Mouse (Mus musculus) spleen, adult 2 months (tissue): ENCODE measurements around the gene Map3k21. TPM values are rescaled to one million over a fixed set of nuclear protein-coding genes. Genes with fewer than 3 reads are reported as not detected.
A peak's percentile ranks its signal among the peaks of the same experiment; 100 is the strongest.

Experiments
- DNase-seq, 2 experiments: peaks; one replicate each; pipeline versions ENCODE4 v3.0.0 to v3.0.0-alpha.2; 2012 to 2021; ENCODE audit warnings: low spot score in 2 of 2, low read depth in 1 of 2
- H3K27ac ChIP-seq: fragments of 200-500 bp; 2 replicates; pipeline ENCODE4 v1.5.1; 2012; ENCODE audit warnings: low read length, inconsistent platforms; ENCODE audit not compliant: insufficient read depth
- H3K27me3 ChIP-seq: fragments of 200-500 bp; 2 replicates; pipeline ENCODE4 v1.6.1; 2012; ENCODE audit warnings: mild to moderate bottlenecking, moderate library complexity, low read length, inconsistent platforms; ENCODE audit not compliant: control insufficient read depth, insufficient read depth
- H3K36me3 ChIP-seq: fragments of 200-500 bp; 2 replicates; pipeline ENCODE4 v1.6.1; 2012; ENCODE audit warnings: mild to moderate bottlenecking, low read length, inconsistent platforms; ENCODE audit not compliant: control insufficient read depth, insufficient read depth
- H3K4me1 ChIP-seq: fragments of 200-500 bp; 2 replicates; pipeline ENCODE4 v1.6.1; 2011; ENCODE audit warnings: inconsistent platforms; ENCODE audit not compliant: control insufficient read depth, insufficient read depth, insufficient read length
- H3K4me3 ChIP-seq: fragments of 200-500 bp; 2 replicates; pipeline ENCODE4 v1.5.1; 2011; ENCODE audit warnings: mild to moderate bottlenecking, inconsistent platforms; ENCODE audit not compliant: insufficient read depth, insufficient read length; ENCODE audit errors: extremely low read depth
- CTCF ChIP-seq: fragments of 200-500 bp; IDR thresholded peaks from 2 replicates; pipeline ENCODE4 v1.5.1; 2011; ENCODE audit warnings: mild to moderate bottlenecking, inconsistent platforms; ENCODE audit not compliant: insufficient read depth, insufficient read length, insufficient replicate concordance; ENCODE audit errors: extremely low read depth
- POLR2A ChIP-seq: fragments of 200-500 bp; IDR thresholded peaks from 2 replicates; pipeline ENCODE4 v1.6.1; 2011; ENCODE audit warnings: low read depth, low read length, inconsistent platforms
- WGBS: fragments of 180-500 bp; shearing (Covaris S2); methylation state at CpG from one replicate; pipeline ENCODE4 v1.1.7; 2018; 5-methylcytosine and 5-hydroxymethylcytosine counted together
- polyA plus RNA-seq: library from polyadenylated mRNA; depleted of rRNA; stranded (reverse); fragments of >200 nt; gene quantifications from 2 replicates; pipeline ENCODE4 v1.2.3, GENCODE M21; 2012

The Map3k21 gene
- polyA plus RNA-seq, 1 experiment: 0.06 TPM

DNA sequence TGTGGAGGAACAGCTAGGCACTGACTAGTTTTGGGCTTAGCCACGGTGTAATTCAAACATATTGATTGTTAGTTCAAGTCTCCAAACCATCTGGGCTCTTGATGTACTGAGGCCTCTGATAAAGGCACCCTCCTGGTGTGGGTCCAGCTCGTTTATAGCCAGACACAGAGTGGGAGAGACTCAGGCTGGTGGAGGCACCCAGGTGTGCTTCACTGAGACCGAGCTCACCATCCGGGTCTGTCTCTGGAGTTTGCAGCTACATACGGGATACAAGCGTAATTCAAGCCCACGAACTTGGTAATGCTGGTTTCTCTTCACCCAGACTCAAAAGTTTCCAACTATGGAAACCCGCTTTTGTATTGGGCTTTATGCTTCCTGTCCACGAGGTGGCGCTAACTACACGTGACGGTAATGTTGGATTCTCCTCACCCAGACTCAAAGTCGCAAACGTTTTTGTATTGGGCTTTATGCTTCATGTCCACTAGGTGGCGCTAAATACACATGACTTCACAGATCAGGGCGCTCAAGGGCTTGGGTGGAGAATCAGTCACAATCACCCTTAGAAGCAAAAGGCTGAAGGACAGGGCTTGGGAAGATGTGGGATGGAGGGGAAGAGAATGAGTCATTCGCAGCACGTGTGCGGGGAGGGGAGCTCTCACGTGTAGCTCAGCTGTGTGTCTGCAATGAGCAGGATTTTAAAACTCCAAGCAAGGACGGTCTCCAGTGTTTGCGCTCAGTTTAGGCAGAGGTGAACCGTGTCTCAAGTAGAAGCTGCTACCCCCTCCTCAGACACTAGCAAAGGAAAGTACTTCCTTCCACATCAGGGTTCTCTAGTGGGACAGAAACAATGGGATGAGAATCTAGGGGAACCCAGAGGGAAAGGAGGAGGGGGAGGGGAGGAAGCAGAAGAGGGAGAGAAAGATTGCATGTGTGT is 40.0 kb downstream of the Map3k21 start:
- Histone ChIP-seq H3K36me3 (no peaks in the 10 kb centered on the region), H3K4me3 (no peak overlapping the region), H3K27me3 (no peaks in the 10 kb centered on the region), H3K4me1 (no peaks in the 10 kb centered on the region), H3K27ac (no peak overlapping the region)
- WGBS: 22% methylated on average over 23 of the region's 23 CpGs
- DNase-seq: peak; percentile 49 to 71
- TF ChIP-seq POLR2A (no peak), CTCF (peak; percentile 80; the same call in 1 of the 2 replicates)

GRCm38 (mm10) chr8:125955671-125956070 is 45.4 kb downstream of the Map3k21 start:
- WGBS: 13% methylated on average over 11 of the region's 11 CpGs
- no peaks in the 10 kb centered on the region for H3K4me1 ChIP-seq
- no peak overlapping the region for H3K27ac ChIP-seq
- no peaks in the 10 kb centered on the region for H3K36me3 ChIP-seq
- DNase-seq: no peak
- no peak overlapping the region for H3K4me3 ChIP-seq
- TF ChIP-seq POLR2A (no peak), CTCF (no peak)
- H3K27me3 ChIP-seq: no peaks in the 10 kb centered on the region

DNA sequence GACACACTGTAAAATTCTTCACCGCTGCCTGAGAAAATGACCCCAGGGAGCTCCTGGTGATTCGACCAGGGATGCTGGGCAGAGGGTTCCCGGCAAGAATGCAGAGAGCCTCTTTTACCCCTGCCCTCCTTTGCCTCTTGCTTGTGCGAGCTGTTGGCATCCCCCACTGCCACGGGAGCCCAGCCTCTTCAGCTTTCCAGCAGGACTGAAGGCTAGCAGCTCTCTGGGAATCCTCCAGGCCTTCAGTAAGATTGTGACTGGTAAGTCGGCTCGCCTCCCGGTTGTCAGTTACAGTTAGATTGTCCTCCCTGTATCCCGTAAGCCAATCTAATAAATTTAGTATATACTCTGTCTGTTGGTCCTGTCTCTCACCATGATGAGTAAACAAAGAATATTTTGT is 46.5 kb downstream of the Map3k21 start:
- TF ChIP-seq CTCF: no peak
- no peak overlapping the region for H3K27ac ChIP-seq
- no peaks in the 10 kb centered on the region for H3K4me1 ChIP-seq
- WGBS: 88% methylated on average over 9 of the region's 9 CpGs
- no peaks in the 10 kb centered on the region for H3K36me3 ChIP-seq
- H3K27me3 ChIP-seq: no peaks in the 10 kb centered on the region
- no peak overlapping the region for H3K4me3 ChIP-seq
- no peak for DNase-seq

- Histone ChIP-seq H3K36me3 (no peaks in the 10 kb centered on the region), H3K27ac (no peak overlapping the region), H3K4me1 (no peaks in the 10 kb centered on the region), H3K27me3 (no peaks in the 10 kb centered on the region), H3K4me3 (no peak overlapping the region)
- DNase-seq: no peak
- WGBS: 80% methylated on average over 13 of the region's 13 CpGs
- TF ChIP-seq POLR2A: no peak
- no peak for TF ChIP-seq CTCF
Observed at GRCm38 (mm10) chr8:125957226-125957993, 47.2 kb downstream of the Map3k21 start.

DNA sequence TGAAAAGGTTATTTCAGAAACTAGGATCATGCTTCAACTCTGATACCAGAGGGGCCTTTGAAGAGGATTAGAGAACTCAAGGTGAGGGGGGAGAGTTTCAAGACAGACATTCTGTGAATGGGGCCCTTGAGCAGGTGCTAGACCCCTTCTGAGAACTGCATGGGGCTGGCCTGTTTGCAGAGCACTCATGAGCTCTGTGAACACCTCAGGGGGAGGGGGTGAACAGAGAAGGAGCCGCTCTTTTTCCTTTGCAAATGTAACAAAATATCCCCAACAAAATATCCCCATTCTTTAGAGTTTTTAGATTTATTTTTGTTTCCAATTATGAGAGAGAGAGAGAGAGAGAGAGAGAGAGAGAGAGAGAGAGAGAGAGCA is 47.7 kb downstream of the Map3k21 start:
- H3K36me3 ChIP-seq: no peaks in the 10 kb centered on the region
- no peaks in the 10 kb centered on the region for H3K27me3 ChIP-seq
- no peak overlapping the region for H3K4me3 ChIP-seq
- DNase-seq: no peak
- H3K27ac ChIP-seq: no peak overlapping the region
- TF ChIP-seq POLR2A: no peak
- H3K4me1 ChIP-seq: no peaks in the 10 kb centered on the region
- WGBS: 92% methylated on average over 1 of the region's 1 CpGs

DNA sequence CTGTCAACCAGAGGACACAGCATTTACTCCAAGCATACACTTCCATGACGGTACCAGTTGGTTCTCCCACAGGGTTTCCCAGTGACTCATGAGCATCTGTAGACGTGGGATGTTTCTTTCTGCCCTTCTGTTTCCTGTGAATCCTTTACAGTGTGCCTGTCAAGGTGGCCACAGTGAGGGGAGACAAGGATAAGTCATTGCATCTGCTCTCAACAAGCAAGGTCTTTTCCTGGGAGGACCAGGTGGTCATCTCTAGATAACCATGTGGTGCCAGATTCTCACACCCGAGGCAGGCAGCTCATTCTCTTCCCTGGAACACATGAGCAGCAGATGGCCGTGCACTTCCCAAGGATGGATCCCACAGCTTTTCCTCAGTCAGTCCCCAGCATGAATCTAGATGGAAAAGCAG is 49.1 kb downstream of the Map3k21 start:
- Histone ChIP-seq H3K36me3 (no peaks in the 10 kb centered on the region), H3K27ac (no peak overlapping the region), H3K4me3 (no peak overlapping the region), H3K4me1 (no peaks in the 10 kb centered on the region), H3K27me3 (0 out of 2 replicates have a peak, but pooled peaks cover 1% of the 10 kb centered on the region)
- WGBS: 62% methylated on average over 4 of the region's 4 CpGs
- TF ChIP-seq POLR2A: no peak
- no peak for TF ChIP-seq CTCF
- no peak for DNase-seq

- no peak for TF ChIP-seq CTCF
- TF ChIP-seq POLR2A: no peak
- no peak overlapping the region for H3K4me3 ChIP-seq
- no peak for DNase-seq
- 0 out of 2 replicates have a peak, but pooled peaks cover 1% of the 10 kb centered on the region for H3K27me3 ChIP-seq
- H3K27ac ChIP-seq: no peak overlapping the region
- H3K36me3 ChIP-seq: no peaks in the 10 kb centered on the region
- no peaks in the 10 kb centered on the region for H3K4me1 ChIP-seq
- WGBS: 77% methylated on average over 8 of the region's 8 CpGs
Observed at GRCm38 (mm10) chr8:125960037-125960436, 49.8 kb downstream of the Map3k21 start.
